Mouse (Mus musculus): ENCODE results near the gene Lilrb4a. TPM values are rescaled to one million over a fixed set of nuclear protein-coding genes. Genes with fewer than 3 reads are reported as not detected.

Lilrb4a gene
- polyA plus RNA-seq, 1 experiment from 2014 or later, result 3.0 TPM

GRCm38 (mm10) chr10:51521453-51521852 lies 30.7 kb downstream of the Lilrb4a start:
- Histone ChIP-seq H3K4me2 (ENCODE audit: low read length) (no peak overlapping the region), H3K9ac (ENCODE audit: low read length) (no peak overlapping the region)
- no peak for DNase-seq (ENCODE audit: low spot score)

GRCm38 (mm10) chr10:51526090-51526489 lies 35.3 kb downstream of the Lilrb4a start:
- no peak for DNase-seq (ENCODE audit: low spot score)
- WGBS, result 69% methylated on average over 7 of the region's 7 CpGs

More at GRCm38 (mm10) chr10:51521453-51521852, 30.7 kb downstream of the Lilrb4a start:
- no peaks in the 10 kb centered on the region for H3K27me3 ChIP-seq (replicated peaks; ENCODE audit: control insufficient read depth, insufficient read depth, low read length)
- H3K27ac ChIP-seq (ENCODE audit: low read depth), result no peak overlapping the region
- no peaks in the 10 kb centered on the region for H3K36me3 ChIP-seq (ENCODE audit: control insufficient read depth, insufficient read depth, low read length)
- no peaks in the 10 kb centered on the region for H3K9me3 ChIP-seq (ENCODE audit: control insufficient read depth, low read length)
- H3K4me1 ChIP-seq (replicated peaks; ENCODE audit: control insufficient read depth, insufficient read depth, low read length), result no peaks in the 10 kb centered on the region
- ATAC-seq (replicated peaks; ENCODE audit: low FRiP score, low TSS enrichment, low read depth), result no peak
- H3K4me3 ChIP-seq (ENCODE audit: low read depth, low read length), result no peak overlapping the region

GRCm38 (mm10) chr10:51526633-51527032 lies 35.9 kb downstream of the Lilrb4a start:
- Histone ChIP-seq H3K4me3 (ENCODE audit: low read depth, low read length) (no peak overlapping the region), H3K9ac (ENCODE audit: low read length) (no peak overlapping the region), H3K27me3 (replicated peaks; ENCODE audit: control insufficient read depth, insufficient read depth, low read length) (no peaks in the 10 kb centered on the region), H3K9me3 (ENCODE audit: control insufficient read depth, low read length) (no peaks in the 10 kb centered on the region), H3K36me3 (ENCODE audit: control insufficient read depth, insufficient read depth, low read length) (no peaks in the 10 kb centered on the region), H3K4me2 (ENCODE audit: low read length) (no peak overlapping the region), H3K27ac (ENCODE audit: low read depth) (no peak overlapping the region), H3K4me1 (replicated peaks; ENCODE audit: control insufficient read depth, insufficient read depth, low read length) (no peaks in the 10 kb centered on the region)
- no peak for DNase-seq (ENCODE audit: low spot score)
- no peak for ATAC-seq (replicated peaks; ENCODE audit: low FRiP score, low TSS enrichment, low read depth)
- 66% methylated on average over 4 of the region's 4 CpGs for WGBS

More at GRCm38 (mm10) chr10:51526090-51526489, 35.3 kb downstream of the Lilrb4a start:
- Histone ChIP-seq H3K4me2 (ENCODE audit: low read length) (no peak overlapping the region), H3K27ac (ENCODE audit: low read depth) (no peak overlapping the region), H3K4me1 (replicated peaks; ENCODE audit: control insufficient read depth, insufficient read depth, low read length) (no peaks in the 10 kb centered on the region), H3K9ac (ENCODE audit: low read length) (no peak overlapping the region), H3K4me3 (ENCODE audit: low read depth, low read length) (no peak overlapping the region), H3K27me3 (replicated peaks; ENCODE audit: control insufficient read depth, insufficient read depth, low read length) (no peaks in the 10 kb centered on the region), H3K36me3 (ENCODE audit: control insufficient read depth, insufficient read depth, low read length) (no peaks in the 10 kb centered on the region), H3K9me3 (ENCODE audit: control insufficient read depth, low read length) (no peaks in the 10 kb centered on the region)
- ATAC-seq (replicated peaks; ENCODE audit: low FRiP score, low TSS enrichment, low read depth), result no peak

GRCm38 (mm10) chr10:51528840-51529434 lies 38.2 kb downstream of the Lilrb4a start:
- ATAC-seq (replicated peaks; ENCODE audit: low FRiP score, low TSS enrichment, low read depth), result no peak
- 61% methylated on average over 8 of the region's 8 CpGs for WGBS
- H3K4me3 ChIP-seq (ENCODE audit: low read depth, low read length), result no peak overlapping the region
- H3K36me3 ChIP-seq (ENCODE audit: control insufficient read depth, insufficient read depth, low read length), result no peaks in the 10 kb centered on the region
- H3K4me2 ChIP-seq (ENCODE audit: low read length), result no peak overlapping the region
- no peaks in the 10 kb centered on the region for H3K4me1 ChIP-seq (replicated peaks; ENCODE audit: control insufficient read depth, insufficient read depth, low read length)
- H3K9ac ChIP-seq (ENCODE audit: low read length), result no peak overlapping the region
- no peak overlapping the region for H3K27ac ChIP-seq (ENCODE audit: low read depth)
- DNase-seq (ENCODE audit: low spot score), result no peak
- no peaks in the 10 kb centered on the region for H3K27me3 ChIP-seq (replicated peaks; ENCODE audit: control insufficient read depth, insufficient read depth, low read length)
- H3K9me3 ChIP-seq (ENCODE audit: control insufficient read depth, low read length), result no peaks in the 10 kb centered on the region

GRCm38 (mm10) chr10:51529497-51529896 lies 38.7 kb downstream of the Lilrb4a start:
- WGBS, result 68% methylated on average over 3 of the region's 3 CpGs
- DNase-seq (ENCODE audit: low spot score) (no peak), ATAC-seq (replicated peaks; ENCODE audit: low FRiP score, low TSS enrichment, low read depth) (no peak)

GRCm38 (mm10) chr10:51530813-51531212 lies 40.1 kb downstream of the Lilrb4a start:
- H3K9me3 ChIP-seq (ENCODE audit: control insufficient read depth, low read length), result no peaks in the 10 kb centered on the region
- no peak overlapping the region for H3K4me3 ChIP-seq (ENCODE audit: low read depth, low read length)
- H3K4me2 ChIP-seq (ENCODE audit: low read length), result no peak overlapping the region
- H3K4me1 ChIP-seq (replicated peaks; ENCODE audit: control insufficient read depth, insufficient read depth, low read length), result no peaks in the 10 kb centered on the region
- no peaks in the 10 kb centered on the region for H3K36me3 ChIP-seq (ENCODE audit: control insufficient read depth, insufficient read depth, low read length)
- H3K9ac ChIP-seq (ENCODE audit: low read length), result no peak overlapping the region
- no peaks in the 10 kb centered on the region for H3K27me3 ChIP-seq (replicated peaks; ENCODE audit: control insufficient read depth, insufficient read depth, low read length)
- DNase-seq (ENCODE audit: low spot score) (no peak), ATAC-seq (replicated peaks; ENCODE audit: low FRiP score, low TSS enrichment, low read depth) (no peak)
- no peak overlapping the region for H3K27ac ChIP-seq (ENCODE audit: low read depth)
- WGBS, result 89% methylated on average over 7 of the region's 7 CpGs

More at GRCm38 (mm10) chr10:51529497-51529896, 38.7 kb downstream of the Lilrb4a start:
- no peak overlapping the region for H3K9ac ChIP-seq (ENCODE audit: low read length)
- H3K27ac ChIP-seq (ENCODE audit: low read depth), result no peak overlapping the region
- no peaks in the 10 kb centered on the region for H3K4me1 ChIP-seq (replicated peaks; ENCODE audit: control insufficient read depth, insufficient read depth, low read length)
- H3K36me3 ChIP-seq (ENCODE audit: control insufficient read depth, insufficient read depth, low read length), result no peaks in the 10 kb centered on the region
- H3K9me3 ChIP-seq (ENCODE audit: control insufficient read depth, low read length), result no peaks in the 10 kb centered on the region
- no peaks in the 10 kb centered on the region for H3K27me3 ChIP-seq (replicated peaks; ENCODE audit: control insufficient read depth, insufficient read depth, low read length)
- no peak overlapping the region for H3K4me2 ChIP-seq (ENCODE audit: low read length)
- no peak overlapping the region for H3K4me3 ChIP-seq (ENCODE audit: low read depth, low read length)

Other genes with a start within 250 kb of the Lilrb4a start
- 0.79 TPM in 1 of 2 replicates, not detected in the other for gene Gm49339, start 10.3 kb upstream of the Lilrb4a start, polyA plus RNA-seq (2014; fragmentation: Nextera tagmentation; extraction: Ambion mirVana)
- 0.27 and 0.60 TPM in 2 replicates for gene Lilr4b, start 10.3 kb upstream of the Lilrb4a start, polyA plus RNA-seq (2014; fragmentation: Nextera tagmentation; extraction: Ambion mirVana)
- gene Fam162b, start 99.6 kb downstream of the Lilrb4a start, polyA plus RNA-seq (2014; fragmentation: Nextera tagmentation; extraction: Ambion mirVana), result 23.5 and 28.8 TPM in 2 replicates
- not detected in 2 replicates for gene Gprc6a, start 140.5 kb downstream of the Lilrb4a start, polyA plus RNA-seq (2014; fragmentation: Nextera tagmentation; extraction: Ambion mirVana)
- 1.9 and 2.3 TPM in 2 replicates for gene Rfx6, start 186.8 kb downstream of the Lilrb4a start, polyA plus RNA-seq (2014; fragmentation: Nextera tagmentation; extraction: Ambion mirVana)